Mouse (Mus musculus) neural tube, embryonic 13.5 days (tissue): Measurements from ENCODE around the gene Zdhhc9. TPM values are rescaled to one million over a fixed set of nuclear protein-coding genes. Genes with fewer than 3 reads are reported as not detected.
A peak's percentile ranks its signal among the peaks of the same experiment; 100 is the strongest.

Experiments
- ATAC-seq: fragments of 200-750 bp; cut with Nextera tagmentation; 2 replicates; pipeline ENCODE4 v1.8.0; 2017; ENCODE audit warnings: low read depth, mild to moderate bottlenecking, moderate TSS enrichment, moderate library complexity
- H3K27ac ChIP-seq: fragments of 300-500 bp; sonication (generic); replicated peaks from 2 replicates; pipeline ENCODE4 v1.5.1; 2015; ENCODE audit warnings: moderate library complexity, mild to moderate bottlenecking, inconsistent platforms
- H3K27me3 ChIP-seq: fragments of 300-500 bp; sonication (generic); 2 replicates; pipeline ENCODE4 v1.6.1; 2015; ENCODE audit warnings: mild to moderate bottlenecking, inconsistent platforms
- H3K36me3 ChIP-seq: fragments of 300-500 bp; sonication (generic); 2 replicates; pipeline ENCODE4 v1.6.1; 2015; ENCODE audit warnings: mild to moderate bottlenecking, inconsistent platforms
- H3K4me1 ChIP-seq: fragments of 300-500 bp; sonication (generic); replicated peaks from 2 replicates; pipeline ENCODE4 v1.6.1; 2015; ENCODE audit warnings: inconsistent platforms
- H3K4me2 ChIP-seq: fragments of 300-500 bp; sonication (generic); 2 replicates; pipeline ENCODE4 v1.6.1; 2015; ENCODE audit warnings: inconsistent platforms, mild to moderate bottlenecking, moderate library complexity
- H3K4me3 ChIP-seq: fragments of 300-500 bp; sonication (generic); 2 replicates; pipeline ENCODE4 v1.5.1; 2015; ENCODE audit warnings: mild to moderate bottlenecking, inconsistent platforms
- H3K9ac ChIP-seq: fragments of 300-500 bp; sonication (generic); 2 replicates; pipeline ENCODE4 v1.6.1; 2015; ENCODE audit warnings: moderate library complexity, mild to moderate bottlenecking, inconsistent platforms
- H3K9me3 ChIP-seq: fragments of 300-500 bp; sonication (generic); 2 replicates; pipeline ENCODE4 v1.6.1; 2016; ENCODE audit warnings: inconsistent platforms
- WGBS: fragments of 180-500 bp; shearing (Covaris S2); methylation state at CpG from one replicate; pipeline ENCODE4 v1.1.7; 2015; 5-methylcytosine and 5-hydroxymethylcytosine counted together
- polyA plus RNA-seq: library from polyadenylated mRNA; unstranded; fragments of >200 nt; fragmentation: Nextera tagmentation; extraction: Ambion mirVana; gene quantifications from 2 replicates; pipeline ENCODE4 v1.2.1, GENCODE M21; 2015

The Zdhhc9 gene
- polyA plus RNA-seq, 1 experiment from 2014 or later = 8.0 TPM

DNA sequence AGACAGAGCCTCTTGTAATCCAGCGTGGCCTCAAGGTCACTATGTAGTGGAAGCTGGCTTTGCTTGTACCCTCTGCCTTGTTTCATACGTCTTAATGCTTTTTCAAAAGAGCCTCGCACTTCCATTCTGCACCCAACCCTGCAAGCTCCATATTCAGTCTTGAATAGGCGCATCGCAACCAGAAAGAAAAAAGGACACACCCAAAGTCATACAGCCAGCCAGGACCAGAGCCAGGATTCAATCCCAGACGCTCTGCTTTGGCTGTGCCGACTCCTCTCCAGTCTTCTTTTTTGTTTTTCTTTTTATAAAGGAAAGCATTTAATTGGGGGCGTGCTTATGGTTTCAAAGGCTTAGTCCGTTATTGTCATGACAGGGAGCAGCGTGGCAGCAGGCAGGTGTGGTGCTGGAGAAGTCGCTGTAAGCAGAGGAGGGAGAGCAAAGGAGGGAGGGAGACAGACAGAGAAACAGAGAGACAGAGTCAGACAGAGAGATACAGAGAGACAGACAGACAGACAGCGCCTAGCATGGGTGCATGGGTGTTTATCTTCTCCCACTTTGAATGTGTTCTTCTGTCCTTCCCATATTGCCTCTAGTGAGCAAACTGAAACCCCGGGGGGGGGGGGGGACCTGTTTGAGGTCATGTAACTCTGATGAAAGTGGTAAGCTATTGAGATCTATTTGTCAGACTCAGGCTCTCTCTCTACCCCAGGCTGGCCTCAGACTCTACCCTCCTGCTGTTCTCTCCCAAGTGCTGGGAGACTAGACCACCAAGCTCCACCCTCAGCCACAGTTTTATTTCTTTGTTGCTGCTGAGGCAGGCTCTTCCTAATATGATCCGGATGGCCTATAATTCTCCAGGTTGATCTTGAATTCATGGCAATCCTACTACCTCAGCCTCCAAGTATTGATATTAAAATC is 69.1 kb downstream of the Zdhhc9 start:
- H3K9ac ChIP-seq = no peak overlapping the region
- H3K27ac ChIP-seq = no peak overlapping the region
- H3K27me3 ChIP-seq = no peaks in the 10 kb centered on the region
- H3K4me1 ChIP-seq = peaks cover 8% of the 10 kb centered on the region; the same call in 1 of the 2 replicates
- no peak overlapping the region for H3K4me2 ChIP-seq
- no peaks in the 10 kb centered on the region for H3K9me3 ChIP-seq
- 37% methylated on average over 14 of the region's 14 CpGs for WGBS
- no peak for ATAC-seq
- H3K36me3 ChIP-seq = no peaks in the 10 kb centered on the region
- H3K4me3 ChIP-seq = no peak overlapping the region

- Histone ChIP-seq H3K9me3 (no peaks in the 10 kb centered on the region), H3K27ac (no peak overlapping the region), H3K9ac (no peak overlapping the region), H3K27me3 (no peaks in the 10 kb centered on the region), H3K36me3 (no peaks in the 10 kb centered on the region), H3K4me3 (no peak overlapping the region), H3K4me2 (no peak overlapping the region), H3K4me1 (peaks cover 8% of the 10 kb centered on the region; the same call in 1 of the 2 replicates)
- no peak for ATAC-seq
- 46% methylated on average over 7 of the region's 7 CpGs for WGBS
Measured at GRCm38 (mm10) chrX:48138539-48139275, 70.0 kb downstream of the Zdhhc9 start.

GRCm38 (mm10) chrX:48138011-48138410 is 70.7 kb downstream of the Zdhhc9 start:
- WGBS = 66% methylated on average over 6 of the region's 6 CpGs
- Histone ChIP-seq H3K9me3 (no peaks in the 10 kb centered on the region), H3K9ac (no peak overlapping the region), H3K4me1 (peaks cover 8% of the 10 kb centered on the region; the same call in 1 of the 2 replicates), H3K4me3 (no peak overlapping the region), H3K27ac (no peak overlapping the region), H3K4me2 (no peak overlapping the region), H3K27me3 (no peaks in the 10 kb centered on the region), H3K36me3 (no peaks in the 10 kb centered on the region)
- no peak for ATAC-seq

GRCm38 (mm10) chrX:48136935-48137334 is 71.7 kb downstream of the Zdhhc9 start:
- peaks cover 8% of the 10 kb centered on the region; the same call in 1 of the 2 replicates for H3K4me1 ChIP-seq
- no peak overlapping the region for H3K4me3 ChIP-seq
- no peaks in the 10 kb centered on the region for H3K36me3 ChIP-seq
- no peak for ATAC-seq
- 91% methylated on average over 4 of the region's 4 CpGs for WGBS
- no peaks in the 10 kb centered on the region for H3K9me3 ChIP-seq
- no peak overlapping the region for H3K4me2 ChIP-seq
- no peak overlapping the region for H3K9ac ChIP-seq
- no peak overlapping the region for H3K27ac ChIP-seq
- H3K27me3 ChIP-seq = no peaks in the 10 kb centered on the region

DNA sequence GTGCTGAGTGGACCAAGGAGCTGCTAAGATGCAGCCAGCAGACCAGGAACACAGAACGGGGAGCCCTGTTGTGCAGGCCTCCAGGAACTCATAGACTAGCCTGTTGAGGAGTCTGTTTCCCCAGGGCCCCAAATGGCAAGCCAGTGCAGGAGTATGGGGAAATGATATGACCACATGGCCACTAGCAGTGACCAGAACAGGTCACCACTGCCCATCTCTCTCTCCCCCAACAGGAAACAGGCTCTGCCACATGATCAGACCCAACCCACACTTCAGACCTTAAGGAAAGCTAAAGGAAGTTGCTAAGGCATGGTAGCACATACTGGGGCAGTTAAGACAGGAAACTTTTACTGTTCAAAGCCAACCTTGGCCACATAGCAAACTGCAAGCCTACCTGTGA is 79.5 kb downstream of the Zdhhc9 start:
- no peak for ATAC-seq
- Histone ChIP-seq H3K27me3 (no peaks in the 10 kb centered on the region), H3K4me3 (no peak overlapping the region), H3K9ac (no peak overlapping the region), H3K36me3 (no peaks in the 10 kb centered on the region), H3K4me1 (no peaks in the 10 kb centered on the region), H3K9me3 (no peaks in the 10 kb centered on the region), H3K4me2 (no peak overlapping the region), H3K27ac (no peak overlapping the region)
- 57% methylated on average over 1 of the region's 1 CpGs for WGBS

GRCm38 (mm10) chrX:48127502-48128218 is 81.0 kb downstream of the Zdhhc9 start:
- 82% methylated on average over 6 of the region's 6 CpGs for WGBS
- H3K9ac ChIP-seq = no peak overlapping the region
- ATAC-seq = no peak
- no peaks in the 10 kb centered on the region for H3K27me3 ChIP-seq
- no peaks in the 10 kb centered on the region for H3K4me1 ChIP-seq
- no peak overlapping the region for H3K4me2 ChIP-seq
- H3K9me3 ChIP-seq = no peaks in the 10 kb centered on the region
- no peak overlapping the region for H3K4me3 ChIP-seq
- no peak overlapping the region for H3K27ac ChIP-seq
- H3K36me3 ChIP-seq = no peaks in the 10 kb centered on the region

DNA sequence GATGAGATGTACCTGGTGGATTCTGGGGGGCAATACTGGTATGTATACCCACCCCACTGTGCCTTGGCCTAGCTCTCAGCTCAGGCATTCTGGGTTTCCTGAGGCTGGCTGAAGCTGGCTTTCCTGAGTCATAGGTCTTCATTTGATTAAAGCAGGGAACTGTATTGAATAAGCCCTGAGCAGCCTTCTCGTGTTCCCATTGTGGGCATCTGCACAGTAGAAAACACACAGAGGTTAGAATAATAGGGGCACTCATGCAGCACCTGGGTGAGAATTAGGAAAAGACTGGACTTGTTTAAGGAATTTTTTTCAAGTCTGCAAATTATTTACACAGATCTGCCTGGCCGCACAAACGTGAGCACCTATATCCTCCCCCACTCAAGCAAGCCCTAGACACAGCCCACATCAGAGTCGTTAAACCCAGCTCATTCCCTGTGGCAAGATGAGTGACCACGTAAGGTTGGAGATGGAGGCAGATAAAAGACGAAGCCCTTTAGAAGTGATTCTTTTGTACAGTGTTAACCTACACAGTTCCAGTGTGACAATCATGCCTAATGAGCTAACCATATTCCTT is 81.7 kb downstream of the Zdhhc9 start:
- WGBS = 74% methylated on average over 6 of the region's 6 CpGs
- no peak for ATAC-seq
- no peak overlapping the region for H3K27ac ChIP-seq
- no peaks in the 10 kb centered on the region for H3K4me1 ChIP-seq
- no peaks in the 10 kb centered on the region for H3K27me3 ChIP-seq
- H3K36me3 ChIP-seq = no peaks in the 10 kb centered on the region
- H3K9me3 ChIP-seq = no peaks in the 10 kb centered on the region
- no peak overlapping the region for H3K4me2 ChIP-seq
- H3K9ac ChIP-seq = no peak overlapping the region
- H3K4me3 ChIP-seq = no peak overlapping the region

DNA sequence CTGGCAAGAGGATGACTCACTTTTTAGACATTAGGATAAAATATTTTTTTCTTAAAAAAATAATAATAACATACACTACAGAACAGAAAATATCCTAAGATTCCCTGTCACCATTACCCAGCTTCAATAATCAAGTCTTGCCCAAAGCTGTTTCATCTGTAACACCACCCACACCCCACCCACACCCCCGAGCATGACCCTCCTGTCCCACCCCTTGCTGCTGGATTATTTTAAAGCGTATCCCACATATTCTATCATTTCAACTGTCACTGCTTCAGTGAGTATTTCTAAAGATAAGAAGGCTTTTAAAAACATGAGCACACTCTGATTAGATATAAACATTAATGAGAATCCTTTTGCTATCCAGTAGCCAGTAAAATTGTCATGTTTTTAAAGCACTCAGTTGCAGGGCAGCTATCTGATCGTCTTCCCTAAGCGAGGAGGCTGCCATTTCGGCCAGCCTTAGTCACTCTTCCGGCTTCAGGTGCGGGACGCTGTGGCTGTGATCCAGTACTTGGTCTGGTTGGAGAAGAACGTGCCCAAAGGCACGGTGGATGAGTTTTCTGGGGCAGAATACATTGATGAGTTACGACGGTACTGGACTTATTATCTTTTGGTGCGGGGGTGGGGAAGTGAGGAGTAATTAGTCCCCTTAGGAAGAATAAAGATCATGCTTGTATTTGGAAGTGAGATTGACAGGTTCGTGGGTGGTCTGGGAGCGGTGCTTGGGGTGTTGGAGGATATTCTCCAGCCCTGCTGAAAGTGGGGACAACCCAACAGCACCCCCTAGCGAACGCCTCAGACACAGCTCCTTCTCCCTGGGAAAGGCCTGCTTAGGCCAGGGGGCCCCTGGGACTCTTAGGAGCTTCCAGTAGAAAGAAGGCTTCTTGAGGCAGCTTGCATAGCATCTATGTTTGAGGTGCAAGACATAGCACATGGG is 84.3 kb downstream of the Zdhhc9 start:
- Histone ChIP-seq H3K9me3 (no peaks in the 10 kb centered on the region), H3K27ac (no peak overlapping the region), H3K36me3 (no peaks in the 10 kb centered on the region), H3K4me1 (no peaks in the 10 kb centered on the region), H3K9ac (no peak overlapping the region), H3K4me3 (no peak overlapping the region), H3K27me3 (no peaks in the 10 kb centered on the region), H3K4me2 (peak overlapping the region; percentile 9; the same call in 1 of the 2 replicates)
- ATAC-seq = no peak
- WGBS = 30% methylated on average over 17 of the region's 17 CpGs

Other genes starting within 250 kb of the Zdhhc9 start
- 2.6 and 3.5 TPM in 2 replicates for gene Apln, start 174.0 kb downstream of the Zdhhc9 start, polyA plus RNA-seq
- gene Xpnpep2, start 100.2 kb downstream of the Zdhhc9 start, polyA plus RNA-seq = 0.68 and 1.0 TPM in 2 replicates
- gene Sash3, start 62.4 kb downstream of the Zdhhc9 start, polyA plus RNA-seq = 1.1 and 1.4 TPM in 2 replicates
- 17.9 and 18.9 TPM in 2 replicates for gene Utp14a, start 48.0 kb upstream of the Zdhhc9 start, polyA plus RNA-seq
- 5.8 and 7.8 TPM in 2 replicates for gene Bcorl1, start 132.5 kb upstream of the Zdhhc9 start, polyA plus RNA-seq